Comparison of ENCODE assay signal across 21 mouse cellular contexts in genomic region chr9:44125026-44125425, GRCm38 (mm10). TPM values are rescaled to one million over a fixed set of nuclear protein-coding genes. Genes with fewer than 3 reads are reported as not detected.
DNase-seq lines count a peak whose midpoint lies in the region; ATAC-seq and TF ChIP-seq lines count a peak whose summit lies in the region.
"Had no signal": no experiment of that assay in that cellular context is flagged by ENCODE, and none has a peak within 500 bp of the region (broad histone marks: within the 10 kb centered on the region; RNA-seq: fewer than 3 reads in every experiment).

No protein-coding gene starts in this region.

- H3K4me1 ChIP-seq in kidney, postnatal 0 days (replicated peaks; ENCODE audit: insufficient read depth, low read length), result peaks cover 27% of the 10 kb centered on the region; the same call in 1 of the 2 replicates
- peaks cover 18% of the 10 kb centered on the region for H3K4me1 ChIP-seq in neural tube, embryonic 15.5 days

- H3K4me3 ChIP-seq in kidney, postnatal 0 days (replicated peaks; ENCODE audit: low read depth, low read length), result no peak overlapping the region
- no peak overlapping the region for H3K4me3 ChIP-seq in neural tube, embryonic 15.5 days (replicated peaks)
- H3K4me3 ChIP-seq: embryonic facial prominence, embryonic 13.5 days; forebrain, embryonic 13.5 days; heart, embryonic 12.5 days; hindbrain, embryonic 15.5 days had no signal

- H3K36me3 ChIP-seq in kidney, postnatal 0 days (ENCODE audit: insufficient read depth, low read length), result no peaks in the 10 kb centered on the region
- H3K36me3 ChIP-seq in neural tube, embryonic 15.5 days, result no peaks in the 10 kb centered on the region
- H3K36me3 ChIP-seq: embryonic facial prominence, embryonic 13.5 days; G1E; heart, embryonic 12.5 days; hindbrain, embryonic 15.5 days had no signal

- 12% methylated on average over 5 of the region's 5 CpGs for whole genome bisulfite sequencing in kidney, postnatal 0 days
- WGBS in neural tube, embryonic 15.5 days, result 60% methylated on average over 5 of the region's 5 CpGs

- no peak for TF ChIP-seq CTCF in kidney, postnatal 0 days (IDR thresholded peaks at IDR 0.05; ENCODE audit: low read depth)

- no peak for ATAC-seq in kidney, postnatal 0 days (replicated peaks; ENCODE audit: low FRiP score, low read depth)
- no peak for ATAC-seq in neural tube, embryonic 15.5 days (ENCODE audit: low FRiP score)

- no peak overlapping the region for H3K4me2 ChIP-seq in kidney, postnatal 0 days (ENCODE audit: low read length)
- H3K4me2 ChIP-seq in neural tube, embryonic 15.5 days, result no peak overlapping the region
- H3K4me2 ChIP-seq: embryonic facial prominence, embryonic 13.5 days; forebrain, embryonic 13.5 days; heart, embryonic 12.5 days; hindbrain, embryonic 15.5 days had no signal

- H3K9me3 ChIP-seq in kidney, postnatal 0 days (replicated peaks; ENCODE audit: low read length), result no peaks in the 10 kb centered on the region
- no peaks in the 10 kb centered on the region for H3K9me3 ChIP-seq in neural tube, embryonic 15.5 days (replicated peaks)
- H3K9me3 ChIP-seq: embryonic facial prominence, embryonic 13.5 days; forebrain, embryonic 13.5 days; G1E; heart, embryonic 12.5 days; hindbrain, embryonic 15.5 days had no signal

- peak overlapping the region; percentile 65 for H3K27ac ChIP-seq in kidney, postnatal 0 days
- no peak overlapping the region for H3K27ac ChIP-seq in neural tube, embryonic 15.5 days (replicated peaks)
- H3K27ac ChIP-seq: forebrain, embryonic 13.5 days; hindbrain, embryonic 15.5 days had no signal

- H3K9ac ChIP-seq in kidney, postnatal 0 days (ENCODE audit: low read depth, low read length), result no peak overlapping the region
- 0 out of 2 replicates have a peak overlapping the region, but pooled peaks have one; percentile 3 for H3K9ac ChIP-seq in neural tube, embryonic 15.5 days (replicated peaks)
- H3K9ac ChIP-seq: forebrain, postnatal 0 days; hindbrain, embryonic 15.5 days had no signal

- peak; percentile 85 for DNase-seq in heart, adult 11 months
- DNase-seq in heart, postnatal 4 days, result no peak
- DNase-seq in kidney, postnatal 0 days (ENCODE audit: low spot score), result no peak
- DNase-seq in kidney, postnatal 14 days, result no peak
- DNase-seq in neural tube, embryonic 10.5 days (ENCODE audit: extremely low spot score, low spot score), result no peak
- DNase-seq: adrenal gland, adult 8-10 months; cerebellum, adult 11 months; cerebellum, adult 9-10 months; cerebellum, postnatal 25 days; forebrain, postnatal 0 days had no signal

- no peaks in the 10 kb centered on the region for H3K27me3 ChIP-seq in kidney, postnatal 0 days (ENCODE audit: insufficient read depth, low read length)
- H3K27me3 ChIP-seq in neural tube, embryonic 15.5 days (replicated peaks), result no peaks in the 10 kb centered on the region
- H3K27me3 ChIP-seq: embryonic facial prominence, embryonic 13.5 days; heart, embryonic 12.5 days had no signal

RNA-seq across cellular contexts. Expression of gene Mcam, which starts 9.2 kb away (rescaled TPM):
- 100 to 1,000 TPM; 204 to 213 TPM for total RNA-seq in heart, postnatal 4 days (2021)
- 46.3 and 46.6 TPM in 2 replicates for polyA plus RNA-seq in kidney, postnatal 0 days (2015; fragmentation: Nextera tagmentation; extraction: Ambion mirVana)
- polyA plus RNA-seq in neural tube, embryonic 15.5 days (2015; fragmentation: Nextera tagmentation; extraction: Ambion mirVana), result 17.3 and 22.6 TPM in 2 replicates
- polyA plus RNA-seq: G1E had no signal

RNA-seq across cellular contexts. Expression of gene Rnf26, which starts 11.7 kb away (rescaled TPM):
- total RNA-seq in heart, postnatal 4 days (2021), result 10 to 100 TPM; 22.3 to 24.7 TPM
- polyA plus RNA-seq in kidney, postnatal 0 days (2015; fragmentation: Nextera tagmentation; extraction: Ambion mirVana), result 46.6 and 49.7 TPM in 2 replicates
- polyA plus RNA-seq in neural tube, embryonic 15.5 days (2015; fragmentation: Nextera tagmentation; extraction: Ambion mirVana), result 33.7 and 42.5 TPM in 2 replicates

RNA-seq across cellular contexts. Expression of gene Gm49380, which starts 11.7 kb away (rescaled TPM):
- not detected for total RNA-seq in heart, postnatal 4 days (2021)
- polyA plus RNA-seq in kidney, postnatal 0 days (2015; fragmentation: Nextera tagmentation; extraction: Ambion mirVana), result not detected in 2 replicates
- 0.15 and 0.58 TPM in 2 replicates for polyA plus RNA-seq in neural tube, embryonic 15.5 days (2015; fragmentation: Nextera tagmentation; extraction: Ambion mirVana)
- total RNA-seq: CH12.LX had no signal
- polyA plus RNA-seq: forebrain, embryonic 13.5 days; forebrain, postnatal 0 days; G1E; hindbrain, embryonic 15.5 days had no signal

RNA-seq across cellular contexts. Expression of gene C1qtnf5, which starts 18.0 kb away (rescaled TPM):
- 1 to 10 TPM; 8.5 to 9.7 TPM for total RNA-seq in heart, postnatal 4 days (2021)
- polyA plus RNA-seq in kidney, postnatal 0 days (2015; fragmentation: Nextera tagmentation; extraction: Ambion mirVana), result 9.7 and 12.3 TPM in 2 replicates
- 5.8 and 9.3 TPM in 2 replicates for polyA plus RNA-seq in neural tube, embryonic 15.5 days (2015; fragmentation: Nextera tagmentation; extraction: Ambion mirVana)
- total RNA-seq: CH12.LX, G1E had no signal

RNA-seq across cellular contexts. Expression of gene Mfrp, which starts 23.5 kb away (rescaled TPM):
- not detected for total RNA-seq in heart, postnatal 4 days (2021)
- polyA plus RNA-seq in kidney, postnatal 0 days (2015; fragmentation: Nextera tagmentation; extraction: Ambion mirVana), result 0.11 and 0.16 TPM in 2 replicates
- polyA plus RNA-seq in neural tube, embryonic 15.5 days (2015; fragmentation: Nextera tagmentation; extraction: Ambion mirVana), result 0.08 and 0.28 TPM in 2 replicates
- total RNA-seq: CH12.LX; G1E; gastrocnemius, adult 18-20 months; heart, adult 8-10 months; heart, postnatal 25 days had no signal
- polyA plus RNA-seq: G1E; heart, embryonic 12.5 days; heart, embryonic 16.5 days had no signal
